Mouse (Mus musculus) lung, postnatal 0 days (tissue): Measurements from ENCODE around the gene Grb10.

ENCODE experiments used
- CTCF ChIP-seq: IDR thresholded peaks from 2 replicates; pipeline ENCODE4 v1.5.1; 2016; ENCODE audit warnings: antibody characterized with exemption, mild to moderate bottlenecking
- EP300 ChIP-seq: IDR thresholded peaks from 2 replicates; pipeline ENCODE4 v1.6.1; 2016; ENCODE audit warnings: antibody characterized with exemption, mild to moderate bottlenecking, control low read depth

- no peak for TF ChIP-seq CTCF
- no peak for TF ChIP-seq EP300
Observed at GRCm38 (mm10) chr11:11944082-11944349, 94.5 kb downstream of the Grb10 start.
